Mouse (Mus musculus) brain, embryonic 18.5 days (tissue): ENCODE measurements around the gene Far2.
"Not testable (repeated sequence)": the region's sequence is repeated elsewhere in the genome, so short reads cannot be mapped to it uniquely, and the experiment has no call there.

Experiments used
- DNase-seq: peaks from one replicate; pipeline ENCODE4 v3.0.0-alpha.2; 2012; ENCODE audit warnings: low read depth, low spot score

Gene Far2

GRCm38 (mm10) chr6:148116907-148117306, 69.8 kb downstream of the Far2 start:
- DNase-seq = no peak

- no peak for DNase-seq
Observed at GRCm38 (mm10) chr6:148117696-148118095, 70.6 kb downstream of the Far2 start.

GRCm38 (mm10) chr6:148120703-148121102, 73.6 kb downstream of the Far2 start:
- DNase-seq = no peak

- not testable (repeated sequence) for DNase-seq
Observed at GRCm38 (mm10) chr6:148126851-148127250, 79.8 kb downstream of the Far2 start.

GRCm38 (mm10) chr6:148132314-148132713, 85.3 kb downstream of the Far2 start:
- no peak for DNase-seq

- no peak for DNase-seq
Observed at GRCm38 (mm10) chr6:148133536-148133935, 86.5 kb downstream of the Far2 start.

- DNase-seq = peak; percentile 18
Observed at GRCm38 (mm10) chr6:148135769-148136382, 88.8 kb downstream of the Far2 start.

GRCm38 (mm10) chr6:148139288-148139995, 92.4 kb downstream of the Far2 start:
- DNase-seq = no peak

GRCm38 (mm10) chr6:148141874-148142273, 94.8 kb downstream of the Far2 start:
- no peak for DNase-seq

GRCm38 (mm10) chr6:148142421-148142820, 95.4 kb downstream of the Far2 start:
- DNase-seq = no peak

- not testable (repeated sequence) for DNase-seq
Observed at GRCm38 (mm10) chr6:148152305-148152704, 105.2 kb downstream of the Far2 start.

- DNase-seq = no peak
Observed at GRCm38 (mm10) chr6:148172904-148173303, 125.8 kb downstream of the Far2 start.

GRCm38 (mm10) chr6:148185694-148186093, 138.6 kb downstream of the Far2 start:
- no peak for DNase-seq

GRCm38 (mm10) chr6:148193972-148194701, 147.1 kb downstream of the Far2 start:
- no peak for DNase-seq

- no peak for DNase-seq
Observed at GRCm38 (mm10) chr6:148199177-148199576, 152.1 kb downstream of the Far2 start.

- DNase-seq = no peak
Observed at GRCm38 (mm10) chr6:148199729-148200128, 152.7 kb downstream of the Far2 start.

GRCm38 (mm10) chr6:148205134-148205533, 158.1 kb downstream of the Far2 start:
- DNase-seq = no peak

- no peak for DNase-seq
Observed at GRCm38 (mm10) chr6:148207522-148207921, 160.5 kb downstream of the Far2 start.

- DNase-seq = no peak
Observed at GRCm38 (mm10) chr6:148211391-148211876, 164.4 kb downstream of the Far2 start.

- peak; percentile 98 for DNase-seq
Observed at GRCm38 (mm10) chr6:148211897-148212680, 165.0 kb downstream of the Far2 start, which contains the start of gene Ergic2. TSS of gene Ergic2 (minus strand) at chr6:148212374.

GRCm38 (mm10) chr6:148214765-148215164, 167.7 kb downstream of the Far2 start:
- peak; percentile 20 for DNase-seq

- DNase-seq = no peak
Observed at GRCm38 (mm10) chr6:148216752-148217151, 169.7 kb downstream of the Far2 start.
